Mouse (Mus musculus) heart, postnatal 4 days (tissue): ENCODE results near the gene Kdm2b. TPM values are rescaled to one million over a fixed set of nuclear protein-coding genes. Genes with fewer than 3 reads are reported as not detected.

Experiments used
- DNase-seq: peaks from one replicate; pipeline ENCODE4 v3.0.0; 2021
- total RNA-seq, 2 experiments: library from RNA; stranded (reverse); gene quantifications; 2 replicates each; pipeline ENCODE4 v1.2.3; 2021

Gene Kdm2b
- total RNA-seq, 2 experiments from 2014 or later, result 27.7 to 29.5 TPM

DNA sequence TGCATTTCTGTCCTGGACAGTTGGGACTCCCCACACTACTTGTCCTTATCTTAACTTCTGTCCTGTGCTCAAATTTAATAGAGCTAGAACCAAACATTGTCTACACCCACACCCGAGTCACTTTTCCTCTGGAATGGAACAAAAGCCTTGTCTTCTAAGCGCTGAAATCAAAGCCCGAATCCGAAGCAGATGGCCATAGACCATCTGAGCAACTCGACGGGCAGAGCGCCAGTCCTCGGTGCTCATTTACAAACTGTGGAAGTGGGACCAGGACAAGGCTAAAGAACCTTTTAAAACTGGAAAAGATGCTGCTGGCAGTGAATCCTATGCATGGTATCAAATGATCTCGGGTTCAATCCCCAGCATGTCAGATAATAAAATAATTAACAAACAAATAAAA, 17.5 kb downstream of the Kdm2b start:
- DNase-seq, result no peak

DNA sequence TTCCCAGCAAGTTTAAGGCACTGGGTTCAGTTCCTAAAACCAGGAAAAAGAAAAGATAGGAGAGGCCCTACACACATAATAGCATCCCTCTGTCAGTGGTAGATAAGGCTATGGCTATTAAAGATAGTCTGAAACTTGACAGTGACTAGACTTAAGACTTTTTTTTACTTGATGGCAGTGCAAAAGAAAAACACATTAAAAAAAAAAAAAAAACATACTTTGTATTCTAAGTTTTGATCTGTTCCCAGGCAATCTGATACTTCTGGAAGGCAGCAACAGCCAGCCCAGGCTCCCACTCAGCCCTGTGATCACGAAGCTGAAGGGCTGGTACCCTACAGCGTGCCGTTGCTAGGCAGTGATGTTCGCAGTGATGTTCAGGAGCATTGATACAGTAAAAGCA, 18.2 kb downstream of the Kdm2b start:
- no peak for DNase-seq

DNA sequence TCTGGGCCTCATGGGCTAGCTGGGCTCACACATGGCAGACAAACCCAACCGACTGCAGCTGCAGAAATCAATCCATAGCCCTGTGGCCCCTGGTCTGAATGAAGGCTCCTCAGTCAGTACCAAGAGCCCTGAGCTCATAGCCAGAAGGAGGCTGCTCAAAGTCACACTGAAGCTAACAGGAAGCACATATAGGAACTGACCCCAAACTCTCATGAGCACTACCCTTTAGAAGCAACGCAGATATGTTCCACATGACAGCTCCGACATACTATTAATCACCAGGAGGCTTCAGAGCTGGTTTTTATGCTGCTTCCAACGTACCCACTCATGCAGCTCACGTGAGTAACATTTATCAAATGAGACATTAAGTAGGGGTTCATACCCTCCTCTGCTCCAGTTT, 19.6 kb downstream of the Kdm2b start:
- DNase-seq, result no peak

DNA sequence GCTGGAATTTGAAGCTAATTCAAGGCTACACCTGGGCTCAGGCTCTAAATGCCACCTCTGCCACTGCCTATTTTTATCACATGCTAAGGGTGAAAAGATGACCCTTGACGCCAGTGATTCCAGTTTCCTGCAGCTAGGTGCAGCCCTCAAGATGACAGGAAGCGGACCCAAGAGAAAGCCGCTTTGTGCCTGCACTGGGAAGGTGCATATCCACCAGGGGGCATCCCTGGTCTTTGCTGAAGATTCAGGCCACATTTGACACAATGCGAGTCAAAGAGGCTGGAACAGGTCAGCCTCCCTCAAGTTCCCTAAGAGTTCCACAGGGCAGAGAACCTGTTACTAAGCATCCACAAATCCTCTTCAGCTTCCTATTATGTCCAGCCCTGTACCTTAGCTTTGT, 21.3 kb downstream of the Kdm2b start:
- peak; percentile 88 for DNase-seq

DNA sequence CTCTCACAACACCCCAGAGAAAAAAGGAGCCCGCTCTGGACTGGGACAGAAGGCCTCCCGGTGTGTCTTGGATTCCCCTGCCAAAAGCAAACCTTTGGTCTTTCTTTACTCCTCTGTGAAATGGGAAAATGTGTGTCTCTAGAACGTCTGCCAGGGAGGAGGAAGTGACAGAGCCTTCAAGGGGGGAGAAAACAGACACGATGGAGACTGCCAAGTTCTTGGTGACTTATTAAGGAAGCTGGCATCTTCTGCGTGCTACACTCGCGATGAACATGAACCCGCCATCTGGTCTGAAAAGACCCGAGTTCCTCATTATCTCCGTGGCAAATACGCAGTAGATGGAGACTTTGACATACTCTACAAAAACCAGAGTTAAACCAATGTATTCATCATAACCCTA, 24.2 kb downstream of the Kdm2b start:
- DNase-seq, result no peak

DNA sequence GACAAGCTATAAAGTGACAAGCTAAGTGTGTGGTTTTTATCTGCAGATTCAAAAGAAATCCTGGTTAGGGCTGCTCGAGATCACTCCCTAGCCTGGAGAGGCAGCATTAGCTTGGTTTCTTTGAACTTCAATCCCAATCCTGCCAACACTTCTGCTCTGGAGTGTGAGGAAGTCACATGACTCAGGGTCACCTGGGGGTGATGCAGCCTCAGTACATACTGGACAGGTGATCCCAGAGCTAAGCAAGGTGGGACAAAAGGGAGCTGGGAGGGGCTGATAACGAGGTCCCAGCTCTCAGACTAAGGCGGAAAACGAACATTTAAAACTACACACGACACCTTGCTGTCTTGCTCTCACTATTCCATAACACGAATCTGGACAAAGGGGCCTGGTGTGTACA, 24.8 kb downstream of the Kdm2b start:
- no peak for DNase-seq

DNA sequence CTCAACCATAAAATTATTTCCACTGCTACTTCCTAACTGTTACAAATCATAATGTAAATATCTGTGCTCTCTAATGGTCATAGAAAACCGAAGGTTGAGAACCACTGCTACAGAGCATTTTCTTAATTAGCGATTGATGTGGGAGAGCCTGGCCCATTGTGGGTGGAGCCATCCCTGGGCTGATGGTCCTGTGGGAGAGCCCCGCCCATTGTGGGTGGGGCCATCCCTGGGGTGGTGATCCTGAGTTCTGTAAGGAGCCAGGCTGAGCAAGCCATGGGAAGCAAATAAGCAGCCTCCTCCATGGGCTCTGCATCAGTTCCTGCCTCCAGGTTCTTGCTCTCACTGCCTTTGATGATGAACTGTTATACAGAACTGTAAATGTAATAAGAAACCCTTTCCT, 27.7 kb downstream of the Kdm2b start:
- DNase-seq, result no peak

DNA sequence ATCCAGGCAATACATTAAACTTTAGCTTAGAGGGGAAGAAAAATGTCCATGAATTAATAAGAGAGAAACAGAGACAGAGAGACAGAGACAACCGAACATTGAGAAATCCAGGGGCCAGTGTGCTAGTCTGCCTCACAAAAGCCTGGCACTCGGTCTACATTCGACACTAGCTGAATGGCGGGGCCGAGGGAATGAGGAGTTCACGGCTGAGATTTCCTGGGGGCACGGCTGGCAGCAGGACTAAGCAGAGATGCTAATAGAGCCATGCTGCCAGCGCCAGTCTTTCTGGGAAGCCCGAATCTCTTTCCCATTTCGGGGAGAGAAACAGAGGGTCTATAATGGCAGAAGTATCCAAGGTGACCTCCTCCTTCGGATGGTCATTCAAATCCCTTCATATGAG, 30.2 kb downstream of the Kdm2b start:
- no peak for DNase-seq

DNA sequence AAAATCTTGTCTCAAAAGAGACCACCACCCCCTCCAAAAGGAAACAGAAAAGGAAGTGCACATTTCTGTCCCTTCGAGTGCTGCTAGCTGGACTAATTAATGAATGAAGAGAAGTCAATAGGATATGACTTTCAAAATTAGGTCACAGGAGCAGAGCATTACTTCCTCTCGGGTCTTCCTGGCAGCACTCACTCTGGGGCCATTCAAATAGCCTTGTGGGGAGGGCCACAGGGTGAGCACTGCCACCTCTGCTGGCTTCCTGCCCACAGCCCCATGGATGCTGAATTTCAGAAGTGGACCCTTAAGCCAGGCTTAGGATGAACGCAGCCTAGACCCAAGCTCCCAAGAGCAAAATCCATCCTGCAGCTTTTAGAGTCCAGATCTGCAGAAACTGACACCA, 33.6 kb downstream of the Kdm2b start:
- no peak for DNase-seq

DNA sequence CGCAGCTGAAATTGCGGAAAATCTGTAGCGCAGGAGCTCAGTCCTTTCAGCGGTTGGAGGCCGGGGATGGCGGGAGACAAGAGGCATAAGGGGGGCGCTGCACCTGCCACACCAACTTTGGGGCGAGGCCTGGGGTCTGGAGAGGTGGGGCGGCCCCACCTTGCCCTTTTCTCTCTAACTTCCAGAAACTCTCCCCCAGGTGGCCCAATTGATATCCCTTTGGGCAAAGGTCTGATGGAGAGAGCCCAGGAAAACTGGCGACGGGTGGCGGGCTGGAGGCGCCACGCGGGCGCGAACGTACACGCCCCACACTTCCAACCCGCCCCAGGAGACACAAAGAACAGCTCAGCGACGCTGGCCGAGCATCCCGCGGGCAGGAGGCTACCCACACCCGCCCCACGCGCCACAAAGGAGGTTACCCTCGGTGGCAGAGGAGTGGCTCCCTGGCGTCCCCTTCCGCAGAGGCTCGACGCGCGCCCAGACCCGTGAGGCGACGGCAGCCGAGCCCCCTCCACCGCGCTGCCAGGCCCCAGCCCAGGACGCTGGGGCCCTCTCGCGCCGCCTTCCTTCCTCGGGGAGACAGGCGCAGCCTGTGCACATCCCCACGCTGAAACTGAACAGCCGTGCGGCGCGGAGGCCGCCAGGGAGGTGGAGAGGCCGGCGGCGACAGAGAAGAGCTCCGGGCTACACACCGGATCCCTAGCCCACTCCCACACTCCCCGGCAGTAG, 37.5 kb downstream of the Kdm2b start:
- DNase-seq, result peak; percentile 35

DNA sequence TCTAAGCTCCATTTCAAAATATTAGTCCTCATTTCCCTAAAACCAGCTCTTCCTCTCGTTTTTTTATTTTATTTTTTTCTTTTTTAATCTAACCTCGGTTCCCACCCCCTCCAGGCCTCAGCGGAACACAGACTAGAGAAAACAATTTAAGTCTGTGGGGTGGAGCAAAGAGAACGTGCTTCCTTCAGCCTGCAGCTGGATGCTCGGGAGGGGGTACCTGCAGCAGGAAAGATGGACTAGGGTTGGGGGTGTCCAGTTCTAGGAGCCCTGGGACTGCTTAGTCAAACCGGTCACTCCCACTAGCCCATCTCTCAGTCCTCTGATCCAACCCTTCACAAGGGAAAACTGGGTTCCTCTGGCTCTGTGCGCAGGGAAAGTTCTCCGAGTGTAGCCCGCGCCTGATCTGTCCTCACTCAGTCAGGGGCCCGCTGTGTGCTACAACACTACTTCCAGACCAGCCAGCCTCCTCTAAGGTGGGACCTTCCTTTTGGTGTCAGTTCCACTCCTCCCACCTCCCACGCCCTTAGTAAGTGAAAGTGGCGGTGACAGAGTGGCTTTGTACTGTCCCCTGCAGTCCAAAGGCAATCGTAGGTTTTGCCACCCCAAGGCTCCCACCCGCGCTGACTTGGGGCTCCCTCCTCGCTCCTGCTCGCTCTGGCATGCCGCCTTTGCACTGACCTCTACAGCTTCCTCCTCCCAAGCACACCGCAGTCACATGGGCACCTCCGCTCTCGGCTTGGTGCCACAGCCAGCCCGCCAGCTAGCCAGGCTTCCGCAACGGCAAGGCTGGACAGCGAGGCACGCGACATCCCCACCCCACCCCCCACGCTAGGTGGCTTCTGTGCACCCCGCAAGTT, 38.3 kb downstream of the Kdm2b start:
- peak; percentile 79 for DNase-seq

DNA sequence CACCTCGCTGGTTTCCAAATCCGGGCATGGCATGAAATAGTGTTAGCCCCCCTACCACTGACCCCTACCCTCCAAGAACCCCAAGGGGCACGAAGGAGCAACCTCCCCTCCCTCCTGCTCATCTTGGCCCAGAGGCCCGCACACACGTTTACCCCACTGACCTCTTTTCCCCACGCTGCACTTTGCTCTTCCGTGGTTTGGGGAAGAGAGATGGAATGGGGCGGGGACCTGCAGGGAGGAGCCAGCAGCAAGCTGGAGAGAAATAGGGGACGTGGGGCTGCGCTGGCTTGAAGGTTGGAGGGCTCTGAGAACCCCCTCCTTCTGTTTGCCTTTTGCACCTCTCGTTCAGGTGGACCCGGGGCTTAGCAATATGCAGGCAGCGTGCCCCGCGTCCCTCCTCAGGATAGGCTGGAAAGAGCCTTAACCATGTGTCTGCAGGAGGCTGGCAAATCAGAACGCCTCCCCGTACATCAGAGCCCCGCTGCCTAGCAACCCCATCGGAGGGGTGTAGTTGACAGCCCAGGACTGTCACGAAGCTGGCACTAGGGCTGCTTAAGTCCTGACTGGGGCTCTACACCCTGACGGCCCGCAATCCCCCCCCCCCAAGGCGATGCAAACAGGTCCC, 39.2 kb downstream of the Kdm2b start:
- peak; percentile 35 for DNase-seq

DNA sequence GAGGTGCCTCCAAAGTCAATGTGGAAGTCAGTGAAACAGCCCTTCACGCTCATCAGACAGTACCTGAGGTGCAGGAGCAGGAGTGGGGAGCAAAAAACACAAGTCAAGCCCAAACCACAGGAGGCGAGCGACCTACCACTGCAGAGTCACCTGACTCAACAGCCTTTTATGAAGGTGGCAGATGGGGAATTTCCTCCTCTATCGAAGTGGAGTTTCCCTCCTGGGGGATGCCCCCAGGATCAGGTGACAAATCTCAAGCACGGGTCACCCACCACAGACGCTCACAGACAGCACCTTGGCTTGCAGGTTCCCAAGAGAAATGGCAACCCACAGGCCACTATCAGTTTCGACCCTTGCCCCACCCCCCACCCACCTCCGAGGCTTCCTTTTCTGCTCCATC, 40.5 kb downstream of the Kdm2b start:
- DNase-seq, result no peak

DNA sequence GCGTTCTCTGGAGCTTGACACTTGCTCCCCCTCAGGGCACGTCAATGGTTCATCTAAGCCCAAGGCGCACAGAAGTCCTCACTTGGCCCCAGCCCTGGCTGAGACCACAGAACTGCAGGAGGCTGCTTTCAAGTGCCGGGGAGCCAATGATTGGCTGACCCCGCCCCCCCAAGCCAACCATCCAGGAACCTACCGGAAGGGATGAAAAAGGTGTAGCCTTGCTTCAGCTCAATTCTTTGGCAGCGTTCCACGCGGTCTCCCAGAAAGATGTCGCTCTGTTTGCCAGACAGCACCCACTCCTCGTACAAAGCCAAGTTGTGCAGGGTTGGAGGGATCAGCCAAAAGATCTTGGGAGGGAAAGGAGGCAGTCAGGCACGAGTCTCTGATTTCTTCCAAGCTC, 42.1 kb downstream of the Kdm2b start:
- no peak for DNase-seq

DNA sequence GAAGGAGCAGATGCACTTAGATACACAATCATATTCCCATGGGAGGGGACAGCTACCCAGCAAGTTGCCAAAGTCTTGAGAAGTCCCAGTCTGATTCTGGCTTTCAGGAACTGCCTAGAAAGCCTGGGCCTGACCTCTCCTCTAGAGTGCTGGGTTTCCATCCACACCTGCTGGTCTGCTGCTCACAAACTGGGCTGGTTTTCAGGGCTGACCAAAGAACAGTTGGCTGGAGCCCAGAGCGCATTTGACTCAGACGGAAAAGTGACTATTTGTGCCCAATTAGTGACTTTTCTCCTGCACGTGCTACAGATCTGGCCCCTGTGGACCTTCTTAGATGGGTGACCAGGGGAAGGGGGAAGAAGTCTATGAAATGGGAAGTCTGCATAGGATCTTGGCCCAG, 50.9 kb downstream of the Kdm2b start:
- DNase-seq, result no peak

DNA sequence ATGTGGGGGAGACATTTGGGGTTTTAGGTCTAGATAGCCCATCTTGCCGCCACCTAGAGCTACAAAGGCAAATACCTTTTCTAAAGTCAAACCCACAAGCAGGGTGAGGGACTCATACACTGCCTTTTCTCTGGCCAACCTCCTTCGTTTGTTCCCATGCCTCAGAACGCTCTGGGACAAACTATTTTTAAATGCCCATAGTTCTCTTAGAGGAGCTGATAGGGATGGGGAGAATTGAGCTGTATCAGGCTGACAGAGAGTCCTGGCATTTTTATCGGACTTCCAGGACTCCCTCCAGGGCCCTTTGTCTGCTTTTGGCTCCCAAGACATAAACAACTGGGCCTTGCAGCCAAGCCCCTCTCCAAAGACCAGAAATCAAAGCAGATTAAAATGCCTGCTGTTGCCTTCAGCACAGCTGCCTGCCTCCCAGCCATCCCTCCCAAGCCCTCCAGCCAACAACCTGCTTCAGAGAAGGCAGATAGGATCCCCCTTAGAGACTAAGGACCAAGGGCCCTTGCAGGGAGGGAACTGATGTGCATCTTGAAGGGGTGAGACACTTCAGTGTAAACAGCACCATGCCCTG, 51.6 kb downstream of the Kdm2b start:
- DNase-seq, result no peak

DNA sequence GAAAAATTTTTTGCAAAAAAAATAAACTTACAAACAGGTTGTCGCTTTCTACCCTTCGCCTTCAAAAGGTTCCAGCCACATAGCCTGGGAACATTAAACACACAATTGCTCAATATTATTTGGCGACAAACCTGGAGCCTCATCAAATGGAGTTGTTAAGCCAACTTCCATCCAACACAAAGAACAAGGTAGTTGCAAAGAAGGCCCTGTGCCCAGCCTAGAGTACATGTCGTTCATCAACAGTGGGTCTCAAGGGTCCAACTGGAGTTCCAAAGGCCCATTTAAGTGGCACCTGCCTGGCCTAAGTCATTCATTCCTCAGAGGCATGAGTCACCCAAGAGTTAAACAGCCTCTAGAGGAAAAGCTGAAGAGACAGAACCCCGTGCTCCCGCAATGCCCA, 52.6 kb downstream of the Kdm2b start:
- no peak for DNase-seq

DNA sequence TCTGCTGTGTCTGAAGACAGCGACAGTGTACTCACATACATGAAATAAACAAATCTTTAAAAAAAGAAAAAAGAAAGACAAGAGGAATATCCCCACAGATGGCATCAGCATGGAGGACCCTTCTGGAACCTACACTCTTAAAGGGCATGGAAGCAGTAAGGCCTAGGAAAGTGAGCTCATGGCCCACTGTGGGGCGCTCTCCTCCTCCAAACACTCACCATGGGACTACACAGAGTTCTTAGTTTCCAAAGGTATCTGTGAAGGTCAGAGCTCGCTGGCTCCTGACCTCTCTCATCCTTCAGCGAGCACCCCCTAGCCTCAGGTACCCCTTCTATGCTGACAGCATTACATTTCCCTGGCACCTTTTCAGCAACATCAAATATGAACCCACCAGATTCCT, 53.8 kb downstream of the Kdm2b start:
- DNase-seq, result no peak

DNA sequence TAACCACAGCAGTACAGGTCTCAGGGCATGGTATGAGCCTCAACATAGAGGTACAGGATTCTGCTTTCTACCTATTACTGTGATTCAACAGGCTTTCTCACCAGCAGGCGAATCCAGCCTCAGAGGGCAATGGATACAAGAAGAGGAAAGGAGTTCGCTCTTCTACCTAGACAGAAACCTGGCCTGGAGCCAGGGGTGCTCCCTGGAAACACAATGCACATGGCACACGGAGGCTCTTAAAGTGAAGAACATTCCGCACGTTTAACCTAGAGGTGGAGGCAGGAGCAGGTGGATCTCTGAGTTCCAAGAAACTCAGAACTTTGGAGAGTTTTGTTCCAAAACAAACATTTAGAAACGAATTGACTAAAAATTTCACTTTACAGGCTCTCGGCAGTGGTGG, 58.6 kb downstream of the Kdm2b start:
- DNase-seq, result peak; percentile 52

DNA sequence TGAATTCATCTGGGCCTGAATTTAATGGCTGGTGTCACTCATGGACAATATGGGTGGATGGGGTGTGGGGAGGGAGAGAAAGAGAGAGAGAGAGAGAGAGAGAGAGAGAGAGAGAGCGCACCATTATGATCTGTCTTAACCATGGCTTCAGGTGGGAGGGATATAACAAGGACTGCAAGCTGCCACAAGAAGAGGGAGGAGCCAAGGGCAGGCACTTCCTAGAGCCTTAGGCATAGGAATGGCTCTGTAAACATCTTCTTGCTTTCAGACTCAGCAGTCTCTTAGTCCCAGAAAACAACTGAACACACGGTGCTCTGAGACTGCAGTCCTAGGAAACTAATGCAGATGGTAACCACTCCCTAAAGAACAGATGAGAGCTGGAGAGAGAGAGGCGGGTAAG, 61.3 kb downstream of the Kdm2b start:
- DNase-seq, result no peak

DNA sequence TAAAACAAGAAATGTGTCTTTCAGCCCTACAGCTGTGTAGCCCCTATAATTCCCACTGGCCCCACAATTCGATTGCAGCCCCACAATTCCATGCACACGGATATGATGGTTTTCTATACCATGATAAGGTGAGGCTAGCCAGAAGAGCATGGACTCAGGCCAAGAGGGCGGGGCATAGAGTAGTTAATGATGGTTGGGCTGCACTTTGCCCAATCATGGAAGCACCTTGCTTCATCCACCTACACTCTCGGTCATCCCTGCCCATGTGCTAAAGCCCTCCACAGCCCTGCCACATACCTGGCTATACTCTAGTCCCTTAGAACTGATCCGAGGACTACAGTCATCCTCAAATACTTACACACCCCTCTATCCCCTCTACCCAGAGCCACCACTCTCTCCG, 61.9 kb downstream of the Kdm2b start:
- DNase-seq, result peak; percentile 21

DNA sequence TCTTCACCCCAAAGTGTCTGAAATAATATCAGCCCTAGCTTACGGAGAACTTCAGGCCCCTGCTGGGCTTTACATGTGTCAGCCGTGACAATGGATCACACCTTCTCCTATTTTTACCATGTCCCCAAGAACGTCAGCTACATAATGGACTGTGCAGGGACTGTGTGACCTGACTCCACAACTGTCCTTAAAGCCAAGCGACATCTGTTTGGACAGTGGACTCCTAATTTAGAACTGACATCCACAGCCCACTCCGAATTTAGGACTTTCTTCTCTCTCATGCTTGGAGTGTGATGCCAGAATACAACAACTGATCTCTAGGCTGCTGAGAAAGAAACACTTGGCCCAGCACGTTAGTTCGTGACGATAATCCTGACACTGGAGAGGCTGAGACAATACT, 62.5 kb downstream of the Kdm2b start:
- DNase-seq, result no peak

DNA sequence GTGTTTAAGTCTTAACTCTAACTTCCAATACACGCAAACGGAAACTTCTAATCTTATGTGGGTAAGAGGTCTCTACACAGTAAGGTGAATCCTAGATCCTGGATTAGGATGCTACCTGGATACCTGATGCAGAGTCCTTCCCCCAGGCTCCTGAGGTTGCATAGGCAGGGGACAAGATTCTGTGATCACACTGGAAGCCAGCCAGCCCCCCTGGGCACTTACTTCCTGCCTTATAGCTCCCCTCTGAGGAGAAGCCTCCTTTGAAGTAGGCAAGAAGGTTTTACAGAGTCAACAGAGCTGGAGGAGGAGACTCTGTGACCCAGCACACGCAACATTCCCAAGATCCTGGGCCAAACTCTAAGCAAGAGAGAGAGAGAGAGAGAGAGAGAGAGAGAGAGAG, 63.3 kb downstream of the Kdm2b start:
- DNase-seq, result no peak
